Mouse (Mus musculus): ENCODE measurements around the gene Sntg2.

- no peak for TF ChIP-seq CTCF (IDR thresholded peaks at IDR 0.05; ENCODE audit: borderline replicate concordance, extremely low read depth, insufficient read depth, insufficient read length)
- TF ChIP-seq POLR2A (IDR thresholded peaks at IDR 0.05; ENCODE audit: borderline replicate concordance, extremely low read depth, insufficient read depth, insufficient read length, poor library complexity, severe bottlenecking), result no peak
Measured at GRCm38 (mm10) chr12:30272242-30272985, 100.8 kb downstream of the Sntg2 start.

All from brain, embryonic 14.5 days (tissue).